ENCODE assay signal across 10 mouse cellular contexts in the genomic region with DNA sequence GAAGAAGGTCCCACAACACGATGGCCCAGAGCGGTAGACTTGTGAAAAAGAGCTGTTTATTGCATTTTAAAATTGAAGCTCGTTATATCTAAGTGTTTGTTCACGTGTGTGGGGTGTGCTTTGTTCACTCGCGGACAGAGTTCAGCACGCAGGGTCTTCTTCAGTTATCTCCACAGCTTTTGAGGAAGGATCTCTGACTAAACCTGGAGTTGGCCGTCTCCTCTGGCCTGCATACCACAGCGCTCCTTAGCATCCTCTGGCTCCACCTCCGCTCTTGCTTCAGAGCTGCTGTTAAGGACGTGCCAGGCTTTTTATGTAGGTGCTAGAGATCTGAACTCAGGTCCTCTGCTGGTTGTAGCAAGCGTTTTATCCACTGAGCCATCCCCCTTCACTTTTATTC. TPM values are rescaled to one million over a fixed set of nuclear protein-coding genes. Genes with fewer than 3 reads are reported as not detected.
DNase-seq lines count a peak whose midpoint lies in the region; ATAC-seq and TF ChIP-seq lines count a peak whose summit lies in the region.
"Had no signal": no experiment of that assay in that cellular context is flagged by ENCODE, and none has a peak within 500 bp of the region (broad histone marks: within the 10 kb centered on the region; RNA-seq: fewer than 3 reads in every experiment).

No protein-coding gene starts in this region.

- peaks cover 4% of the 10 kb centered on the region; the same call in 1 of the 2 replicates for H3K27me3 ChIP-seq in heart, embryonic 11.5 days (ENCODE audit: control insufficient read depth, insufficient read depth, low read length)
- H3K27me3 ChIP-seq in midbrain, embryonic 11.5 days (ENCODE audit: control insufficient read depth, insufficient read depth, low read length), result peaks cover 7% of the 10 kb centered on the region; the same call in 1 of the 2 replicates
- H3K27me3 ChIP-seq in midbrain, embryonic 16.5 days (ENCODE audit: control insufficient read depth, insufficient read depth, low read depth, low read length), result peaks cover 11% of the 10 kb centered on the region; the same call in 1 of the 2 replicates
- no peaks in the 10 kb centered on the region for H3K27me3 ChIP-seq in lung, embryonic 14.5 days (ENCODE audit: insufficient read depth, low read length)
- no peaks in the 10 kb centered on the region; the same call in 1 of the 2 replicates for H3K27me3 ChIP-seq in stomach, embryonic 15.5 days (replicated peaks)

- H3K9me3 ChIP-seq in heart, embryonic 11.5 days (replicated peaks; ENCODE audit: control insufficient read depth, low read length), result no peaks in the 10 kb centered on the region
- no peaks in the 10 kb centered on the region for H3K9me3 ChIP-seq in midbrain, embryonic 11.5 days (ENCODE audit: control insufficient read depth, low read length)
- H3K9me3 ChIP-seq in midbrain, embryonic 16.5 days (replicated peaks; ENCODE audit: control insufficient read depth, low read length, poor library complexity, severe bottlenecking), result no peaks in the 10 kb centered on the region
- no peaks in the 10 kb centered on the region for H3K9me3 ChIP-seq in lung, embryonic 14.5 days (ENCODE audit: low read depth, low read length)
- H3K9me3 ChIP-seq in stomach, embryonic 15.5 days, result no peaks in the 10 kb centered on the region
- H3K9me3 ChIP-seq: liver, embryonic 13.5 days had no signal

- 0 out of 2 replicates have a peak overlapping the region, but pooled peaks have one; percentile 43 for H3K9ac ChIP-seq in heart, embryonic 11.5 days (ENCODE audit: low read depth, low read length)
- H3K9ac ChIP-seq in midbrain, embryonic 11.5 days (ENCODE audit: low read length), result no peak overlapping the region
- H3K9ac ChIP-seq in midbrain, embryonic 16.5 days (ENCODE audit: low read depth, low read length), result no peak overlapping the region
- H3K9ac ChIP-seq in lung, embryonic 14.5 days, result no peak overlapping the region
- H3K9ac ChIP-seq in stomach, embryonic 15.5 days, result no peak overlapping the region
- H3K9ac ChIP-seq: liver, embryonic 13.5 days had no signal

- TF ChIP-seq CTCF in lung, embryonic 14.5 days (IDR thresholded peaks at IDR 0.05; ENCODE audit: low read depth), result no peak

- 14% methylated on average over 12 of the region's 12 CpGs for WGBS in heart, embryonic 11.5 days (ENCODE audit: insufficient replicate concordance)
- 27% methylated on average over 12 of the region's 12 CpGs for WGBS in midbrain, embryonic 11.5 days
- WGBS in midbrain, embryonic 16.5 days, result 23% methylated on average over 12 of the region's 12 CpGs
- WGBS in lung, embryonic 14.5 days, result 17% methylated on average over 12 of the region's 12 CpGs
- 29% methylated on average over 12 of the region's 12 CpGs for WGBS in stomach, embryonic 15.5 days

- no peak for DNase-seq in heart, postnatal 10 days
- no peak for DNase-seq in midbrain, embryonic 11.5 days (ENCODE audit: low spot score, missing footprints)
- DNase-seq in lung, embryonic 14.5 days, result peak; percentile 41
- no peak for DNase-seq in cerebellum, postnatal 4 days (ENCODE audit: low spot score in 2 of 2)
- DNase-seq in gastrocnemius, postnatal 36 days, result no peak
- DNase-seq: cerebellum, adult 11 months; liver, embryonic 13.5 days had no signal

- peaks cover 19% of the 10 kb centered on the region for H3K4me1 ChIP-seq in heart, embryonic 11.5 days (ENCODE audit: control insufficient read depth, insufficient read depth, low read length)
- H3K4me1 ChIP-seq in midbrain, embryonic 11.5 days (ENCODE audit: control insufficient read depth, insufficient read depth, low read length), result peaks cover 7% of the 10 kb centered on the region
- peaks cover 4% of the 10 kb centered on the region for H3K4me1 ChIP-seq in midbrain, embryonic 16.5 days (ENCODE audit: control insufficient read depth, insufficient read depth, low read length)
- peaks cover 7% of the 10 kb centered on the region for H3K4me1 ChIP-seq in lung, embryonic 14.5 days (ENCODE audit: insufficient read depth)
- H3K4me1 ChIP-seq in stomach, embryonic 15.5 days, result peaks cover 14% of the 10 kb centered on the region

- no peak for ATAC-seq in heart, embryonic 11.5 days (replicated peaks; ENCODE audit: insufficient number of reproducible peaks, low FRiP score, low TSS enrichment)
- no peak for ATAC-seq in midbrain, embryonic 11.5 days (ENCODE audit: low FRiP score)
- no peak for ATAC-seq in midbrain, embryonic 16.5 days
- no peak for ATAC-seq in lung, embryonic 14.5 days (ENCODE audit: insufficient read depth)
- no peak for ATAC-seq in stomach, embryonic 15.5 days (ENCODE audit: insufficient read depth, low FRiP score, low read depth)

- peak overlapping the region; percentile 14; the same call in 1 of the 2 replicates for H3K4me3 ChIP-seq in heart, embryonic 11.5 days (ENCODE audit: low read depth, low read length)
- H3K4me3 ChIP-seq in midbrain, embryonic 11.5 days (ENCODE audit: low read depth, low read length), result no peak overlapping the region
- no peak overlapping the region for H3K4me3 ChIP-seq in midbrain, embryonic 16.5 days (ENCODE audit: low read depth, low read length)
- H3K4me3 ChIP-seq in lung, embryonic 14.5 days (ENCODE audit: low read depth, low read length), result no peak overlapping the region
- H3K4me3 ChIP-seq in stomach, embryonic 15.5 days (replicated peaks), result no peak overlapping the region
- H3K4me3 ChIP-seq: liver, embryonic 13.5 days had no signal

- peak overlapping the region; percentile 64 for H3K27ac ChIP-seq in heart, embryonic 11.5 days (ENCODE audit: low read depth, low read length)
- no peak overlapping the region for H3K27ac ChIP-seq in midbrain, embryonic 11.5 days (ENCODE audit: low read depth, low read length)
- no peak overlapping the region for H3K27ac ChIP-seq in midbrain, embryonic 16.5 days (ENCODE audit: low read length)
- peak overlapping the region; percentile 71; the same call in 1 of the 2 replicates for H3K27ac ChIP-seq in lung, embryonic 14.5 days (ENCODE audit: low read depth)
- peak overlapping the region; percentile 16; the same call in 1 of the 2 replicates for H3K27ac ChIP-seq in stomach, embryonic 15.5 days
- H3K27ac ChIP-seq: liver, embryonic 13.5 days had no signal

- no peaks in the 10 kb centered on the region for H3K36me3 ChIP-seq in heart, embryonic 11.5 days (ENCODE audit: control insufficient read depth, insufficient read depth, low read length)
- H3K36me3 ChIP-seq in midbrain, embryonic 11.5 days (ENCODE audit: control insufficient read depth, insufficient read depth, low read length), result no peaks in the 10 kb centered on the region
- H3K36me3 ChIP-seq in midbrain, embryonic 16.5 days (ENCODE audit: control insufficient read depth, insufficient read depth, low read length), result no peaks in the 10 kb centered on the region
- H3K36me3 ChIP-seq in lung, embryonic 14.5 days (ENCODE audit: insufficient read depth), result no peaks in the 10 kb centered on the region
- no peaks in the 10 kb centered on the region for H3K36me3 ChIP-seq in stomach, embryonic 15.5 days
- H3K36me3 ChIP-seq: liver, embryonic 13.5 days had no signal

- peak overlapping the region; percentile 58 for H3K4me2 ChIP-seq in heart, embryonic 11.5 days
- H3K4me2 ChIP-seq in midbrain, embryonic 11.5 days, result peak overlapping the region; percentile 26; the same call in 1 of the 2 replicates
- H3K4me2 ChIP-seq in midbrain, embryonic 16.5 days (ENCODE audit: low read length), result no peak overlapping the region
- H3K4me2 ChIP-seq in lung, embryonic 14.5 days, result peak overlapping the region; percentile 49
- H3K4me2 ChIP-seq in stomach, embryonic 15.5 days, result peak overlapping the region; percentile 38
- H3K4me2 ChIP-seq: liver, embryonic 13.5 days had no signal

- intact Hi-C loops in heart, postnatal 10 days (cut with DNase I), result no loop called here
- intact Hi-C loops in gastrocnemius, postnatal 36 days (cut with DNase I), result loop anchor here (5.0 kb wide), 2 partner anchors 38 to 243 kb away; no protein-coding TSS in a partner anchor

RNA-seq across cellular contexts. Expression of a gene that starts 52.9 kb away (rescaled TPM):
- 67.5 and 71.0 TPM in 2 replicates for polyA plus RNA-seq in heart, embryonic 11.5 days (2014; fragmentation: Nextera tagmentation; extraction: Ambion mirVana)
- 100 to 1,000 TPM; 113 to 119 TPM for total RNA-seq in heart, postnatal 10 days (2021)
- 117 and 130 TPM in 2 replicates for polyA plus RNA-seq in midbrain, embryonic 11.5 days (2014; fragmentation: Nextera tagmentation; extraction: Ambion mirVana)
- polyA plus RNA-seq in midbrain, embryonic 16.5 days (2015; fragmentation: Nextera tagmentation; extraction: Ambion mirVana), result 109 and 117 TPM in 2 replicates
- 99.5 and 104 TPM in 2 replicates for polyA plus RNA-seq in lung, embryonic 14.5 days (2014; fragmentation: Nextera tagmentation; extraction: Ambion mirVana)
- 73.5 and 81.0 TPM in 2 replicates for polyA plus RNA-seq in stomach, embryonic 15.5 days (2015; fragmentation: Nextera tagmentation; extraction: Ambion mirVana)
- total RNA-seq in gastrocnemius, postnatal 36 days (2021), result 10 to 100 TPM; 73.6 to 80.1 TPM

Comparison
In these comparisons a context has a peak if more than half of its experiments do, and no peak if none do; other contexts are left out.
1. H3K27ac ChIP-seq: peak in heart, embryonic 11.5 days (single experiment), lung, embryonic 14.5 days (single experiment) and stomach, embryonic 15.5 days (single experiment); none in midbrain, embryonic 11.5 days (single experiment) and midbrain, embryonic 16.5 days (single experiment).